Mouse (Mus musculus) embryonic facial prominence, embryonic 14.5 days (tissue): ENCODE measurements around the gene Unc13b. TPM values are rescaled to one million over a fixed set of nuclear protein-coding genes. Genes with fewer than 3 reads are reported as not detected.

Source experiments
- ATAC-seq: fragments of 200-750 bp; cut with Nextera tagmentation; 2 replicates; pipeline ENCODE4 v1.8.0; 2017; ENCODE audit warnings: low read depth, moderate number of reproducible peaks, moderate TSS enrichment
- DNase-seq: peaks from one replicate; pipeline ENCODE4 v3.0.0-alpha.2; 2015; ENCODE audit warnings: low spot score
- H3K27ac ChIP-seq: fragments of 300-500 bp; sonication (generic); replicated peaks from 2 replicates; pipeline ENCODE4 v1.5.1; 2014; ENCODE audit warnings: low read depth, mild to moderate bottlenecking, low read length, moderate library complexity
- H3K27me3 ChIP-seq: fragments of 300-500 bp; sonication (generic); replicated peaks from 2 replicates; pipeline ENCODE4 v1.6.1; 2014; ENCODE audit warnings: low read length; ENCODE audit not compliant: control insufficient read depth, insufficient read depth
- H3K36me3 ChIP-seq: fragments of 300-500 bp; sonication (generic); 2 replicates; pipeline ENCODE4 v1.6.1; 2014; ENCODE audit warnings: low read length, mixed read lengths; ENCODE audit not compliant: control insufficient read depth, insufficient read depth
- H3K4me1 ChIP-seq: fragments of 300-500 bp; sonication (generic); 2 replicates; pipeline ENCODE4 v1.6.1; 2014; ENCODE audit warnings: antibody characterized with exemption, low read length; ENCODE audit not compliant: control insufficient read depth, insufficient read depth
- H3K4me2 ChIP-seq: fragments of 300-500 bp; sonication (generic); 2 replicates; pipeline ENCODE4 v1.6.1; 2014; ENCODE audit warnings: low read depth, mild to moderate bottlenecking, low read length, moderate library complexity, mixed read lengths
- H3K4me3 ChIP-seq: fragments of 300-500 bp; sonication (generic); 2 replicates; pipeline ENCODE4 v1.5.1; 2014; ENCODE audit warnings: low read depth, mild to moderate bottlenecking, low read length
- H3K9ac ChIP-seq: fragments of 300-500 bp; sonication (generic); 2 replicates; pipeline ENCODE4 v1.6.1; 2014; ENCODE audit warnings: low read depth, mild to moderate bottlenecking, low read length, moderate library complexity, mixed read lengths
- H3K9me3 ChIP-seq: fragments of 300-500 bp; sonication (generic); 2 replicates; pipeline ENCODE4 v1.6.1; 2016; ENCODE audit warnings: low read length; ENCODE audit not compliant: control insufficient read depth
- WGBS: fragments of 180-500 bp; shearing (Covaris S2); extraction: QIAGEN DNeasy Blood & Tissue Kit; methylation state at CpG from one replicate; pipeline ENCODE4 v1.1.7; 2014; 5-methylcytosine and 5-hydroxymethylcytosine counted together
- polyA plus RNA-seq: library from polyadenylated mRNA; unstranded; fragments of >200 nt; fragmentation: Nextera tagmentation; extraction: Ambion mirVana; gene quantifications from 2 replicates; pipeline ENCODE4 v1.2.1, GENCODE M21; 2014

Unc13b gene
- polyA plus RNA-seq, 1 experiment from 2014 or later = 5.5 TPM

DNA sequence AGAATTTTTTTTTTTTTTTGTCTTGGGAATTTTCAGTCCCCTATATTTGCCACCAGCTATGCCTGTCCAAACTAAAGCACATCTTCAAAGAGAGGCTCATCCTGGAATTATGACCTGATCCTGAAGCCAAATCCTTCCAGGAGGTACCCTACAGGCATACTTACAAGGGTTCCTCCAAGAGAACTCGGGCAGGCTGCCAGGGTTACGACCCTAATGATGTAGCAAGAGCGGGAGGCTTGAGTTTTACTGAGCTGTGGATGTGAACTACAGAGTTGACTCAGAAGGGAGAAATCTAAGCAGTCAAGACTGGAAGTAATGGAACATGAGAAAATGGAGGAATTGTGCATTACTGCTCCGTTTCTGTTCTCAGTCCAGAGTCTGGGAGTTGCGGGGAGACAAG, 201.3 kb downstream of the Unc13b start:
- H3K9ac ChIP-seq = no peak overlapping the region
- ATAC-seq (no peak), DNase-seq (peak; percentile 21)
- H3K4me2 ChIP-seq = no peak overlapping the region
- no peak overlapping the region for H3K27ac ChIP-seq
- H3K27me3 ChIP-seq = no peaks in the 10 kb centered on the region
- no peak overlapping the region for H3K4me3 ChIP-seq
- H3K4me1 ChIP-seq = peaks cover 5% of the 10 kb centered on the region
- no peaks in the 10 kb centered on the region for H3K36me3 ChIP-seq
- 52% methylated on average over 5 of the region's 5 CpGs for WGBS
- H3K9me3 ChIP-seq = no peaks in the 10 kb centered on the region

DNA sequence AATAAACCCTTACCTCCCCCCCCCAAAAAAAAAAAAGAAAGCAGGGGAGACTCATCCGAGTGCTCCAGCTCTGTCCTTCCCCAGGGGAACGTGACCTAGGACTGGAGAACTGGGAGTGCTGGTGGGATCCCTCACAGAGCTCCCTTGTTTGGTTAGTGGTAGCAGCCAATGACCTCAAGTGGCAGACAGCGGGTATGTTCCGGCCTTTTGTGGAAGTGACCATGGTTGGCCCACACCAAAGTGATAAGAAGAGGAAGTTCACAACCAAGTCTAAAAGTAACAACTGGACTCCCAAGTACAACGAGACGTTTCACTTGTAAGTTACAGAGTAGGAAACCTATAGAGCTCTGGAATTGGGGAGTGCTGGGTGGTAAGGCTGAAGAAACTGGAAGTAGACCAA, 204.1 kb downstream of the Unc13b start:
- Histone ChIP-seq H3K27ac (no peak overlapping the region), H3K4me3 (no peak overlapping the region), H3K4me1 (peaks cover 12% of the 10 kb centered on the region), H3K9ac (no peak overlapping the region), H3K27me3 (no peaks in the 10 kb centered on the region), H3K36me3 (no peaks in the 10 kb centered on the region), H3K4me2 (no peak overlapping the region), H3K9me3 (no peaks in the 10 kb centered on the region)
- WGBS = 92% methylated on average over 6 of the region's 6 CpGs
- ATAC-seq = no peak
- no peak for DNase-seq

GRCm38 (mm10) chr4:43266146-43266545, 207.4 kb downstream of the Unc13b start:
- Histone ChIP-seq H3K4me3 (no peak overlapping the region), H3K27me3 (no peaks in the 10 kb centered on the region), H3K4me2 (no peak overlapping the region), H3K9ac (no peak overlapping the region), H3K4me1 (peaks cover 7% of the 10 kb centered on the region; the same call in 1 of the 2 replicates), H3K9me3 (no peaks in the 10 kb centered on the region), H3K27ac (no peak overlapping the region), H3K36me3 (no peaks in the 10 kb centered on the region)
- no peak for DNase-seq
- ATAC-seq = no peak
- WGBS = 67% methylated on average over 2 of the region's 2 CpGs

DNA sequence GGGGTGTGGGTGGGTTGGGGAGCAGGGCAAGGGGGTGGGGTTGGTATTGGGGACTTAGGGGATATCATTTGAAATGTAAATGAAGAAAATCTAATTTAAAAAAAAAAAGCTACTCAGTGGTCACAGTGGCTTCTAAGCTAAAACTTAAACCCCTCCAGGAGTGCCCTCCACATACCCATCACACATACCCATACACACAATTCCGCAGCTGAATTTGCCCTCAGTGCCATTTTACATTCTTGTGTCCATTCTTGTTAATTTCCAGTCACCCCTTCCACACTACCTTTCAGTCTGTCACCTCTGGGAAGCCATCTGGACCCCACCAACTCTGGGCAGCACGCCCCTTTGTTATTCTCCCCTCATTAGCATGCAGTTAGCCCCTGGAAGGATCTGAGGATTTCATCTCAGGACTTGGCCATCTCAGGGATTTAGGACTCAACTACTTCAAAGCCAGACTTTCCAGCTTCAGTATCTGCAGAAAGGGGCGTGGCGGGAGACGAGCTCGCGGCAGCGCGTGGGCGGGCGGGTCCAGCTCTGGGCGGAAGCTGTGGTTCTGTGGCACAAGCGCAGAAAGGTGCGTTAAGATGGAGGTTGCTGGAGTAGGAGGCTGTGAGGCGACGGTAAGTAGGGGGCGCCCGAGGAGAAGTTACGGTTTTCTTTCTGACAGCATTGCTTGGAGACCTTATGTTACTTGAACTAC, 208.0 kb downstream of the Unc13b start, which contains the start of gene Atp8b5:
Gene Atp8b5 (plus strand): TSS at position 537 of the 700 bp plus-strand sequence.
- Histone ChIP-seq H3K9me3 (no peaks in the 10 kb centered on the region), H3K36me3 (no peaks in the 10 kb centered on the region), H3K4me1 (peaks cover 7% of the 10 kb centered on the region; the same call in 1 of the 2 replicates), H3K27me3 (no peaks in the 10 kb centered on the region), H3K4me2 (peak within 1 kb of the TSS; percentile 71), H3K27ac (no peak within 1 kb of the TSS), H3K4me3 (peak within 1 kb of the TSS; percentile 40), H3K9ac (peak within 1 kb of the TSS; percentile 55)
- WGBS = 2% methylated on average over 19 of the region's 19 CpGs
- peak; percentile 96 for ATAC-seq
- peak; percentile 93 for DNase-seq

DNA sequence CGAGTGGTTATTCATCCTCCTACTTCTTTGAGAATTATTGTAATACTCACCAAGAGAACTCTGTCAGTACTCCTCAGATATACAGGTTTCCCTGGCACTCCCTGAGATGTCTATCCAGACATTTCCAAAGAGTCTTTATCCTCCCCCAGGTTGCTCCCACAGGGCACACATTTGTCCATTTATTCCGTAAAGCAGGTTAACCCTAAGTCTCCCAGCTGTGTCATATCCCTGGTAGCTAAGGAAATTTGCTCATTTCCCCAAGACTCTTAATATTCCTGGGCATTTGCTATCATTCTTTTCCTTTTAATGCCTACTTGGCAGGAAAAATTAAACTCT, 208.5 kb downstream of the Unc13b start:
- Histone ChIP-seq H3K27ac (no peak overlapping the region), H3K36me3 (no peaks in the 10 kb centered on the region), H3K4me2 (peak overlapping the region; percentile 71), H3K27me3 (no peaks in the 10 kb centered on the region), H3K4me3 (peak overlapping the region; percentile 40), H3K4me1 (peaks cover 7% of the 10 kb centered on the region; the same call in 1 of the 2 replicates), H3K9ac (peak overlapping the region; percentile 55; the same call in 1 of the 2 replicates), H3K9me3 (no peaks in the 10 kb centered on the region)
- 10% methylated on average over 2 of the region's 2 CpGs for WGBS
- DNase-seq (no peak), ATAC-seq (no peak; the same call in 1 of the 2 replicates)

DNA sequence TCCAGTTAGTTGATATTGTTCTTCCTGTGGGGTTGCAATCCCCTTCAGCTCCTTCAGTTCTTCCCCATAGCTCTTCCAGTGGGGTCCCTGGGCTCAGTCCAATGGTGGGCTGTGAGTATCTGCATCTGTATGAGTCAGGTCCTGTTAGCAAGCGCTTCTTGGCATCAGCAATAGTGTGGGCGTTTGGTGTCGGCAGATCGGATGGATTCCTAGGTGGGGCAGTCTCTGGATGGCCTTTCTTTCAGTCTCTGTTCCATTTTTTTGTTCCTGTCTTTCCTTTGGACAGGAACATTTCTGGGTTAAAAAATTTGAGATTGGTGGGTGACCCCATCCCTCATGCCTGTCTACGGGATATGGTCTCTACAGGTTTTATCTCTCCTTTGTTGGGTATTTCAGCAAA, 226.7 kb downstream of the Unc13b start:
- no peaks in the 10 kb centered on the region for H3K36me3 ChIP-seq
- no peaks in the 10 kb centered on the region for H3K4me1 ChIP-seq
- H3K9ac ChIP-seq = no peak overlapping the region
- H3K4me3 ChIP-seq = no peak overlapping the region
- H3K9me3 ChIP-seq = no peaks in the 10 kb centered on the region
- H3K27ac ChIP-seq = no peak overlapping the region
- H3K27me3 ChIP-seq = no peaks in the 10 kb centered on the region
- no peak for DNase-seq
- WGBS = 90% methylated on average over 5 of the region's 5 CpGs
- no peak for ATAC-seq
- H3K4me2 ChIP-seq = no peak overlapping the region

DNA sequence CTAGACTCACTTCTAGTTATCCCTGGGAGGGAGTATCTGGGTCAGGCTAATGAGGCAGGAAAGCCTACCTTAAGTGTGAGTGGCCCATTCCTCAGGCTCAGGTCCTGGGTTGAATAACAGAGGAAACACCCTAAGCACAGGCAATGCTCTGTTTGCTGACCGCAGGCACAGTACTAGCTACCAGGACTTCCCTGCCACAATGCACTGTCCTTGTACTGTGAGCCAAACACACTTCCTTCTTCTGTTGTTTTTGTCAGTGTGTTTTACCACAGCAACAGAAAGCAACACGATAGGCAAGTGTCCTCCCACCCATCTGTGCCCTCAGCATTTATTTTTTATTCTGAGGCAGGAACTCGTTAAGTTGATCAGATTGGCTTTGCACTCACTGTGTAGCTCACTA, 228.6 kb downstream of the Unc13b start:
- 58% methylated on average over 3 of the region's 3 CpGs for WGBS
- no peak overlapping the region for H3K27ac ChIP-seq
- no peak for ATAC-seq

DNA sequence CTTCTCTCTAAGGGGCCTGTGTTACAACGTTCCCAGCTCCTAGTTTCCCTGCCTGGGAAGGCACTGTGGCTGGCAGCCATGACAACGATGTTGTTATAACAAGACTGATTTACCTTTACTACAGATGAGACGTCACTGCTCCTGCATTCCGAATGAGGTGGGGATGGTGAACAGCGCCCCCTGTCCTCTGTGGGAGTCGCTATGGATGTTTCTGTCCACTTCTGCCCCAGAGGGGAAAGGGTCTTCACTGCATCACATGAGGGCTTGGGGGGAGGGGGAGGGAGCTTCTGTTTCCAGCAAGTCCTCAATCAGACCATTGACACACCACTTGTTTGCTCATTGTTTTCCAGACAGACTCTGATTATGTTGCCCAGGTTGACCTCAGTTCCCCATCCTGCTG, 235.2 kb downstream of the Unc13b start:
- H3K27ac ChIP-seq = no peak overlapping the region
- ATAC-seq (no peak), DNase-seq (no peak)
- no peak overlapping the region for H3K4me2 ChIP-seq
- H3K4me1 ChIP-seq = no peaks in the 10 kb centered on the region
- no peak overlapping the region for H3K9ac ChIP-seq
- H3K27me3 ChIP-seq = no peaks in the 10 kb centered on the region
- H3K9me3 ChIP-seq = no peaks in the 10 kb centered on the region
- no peak overlapping the region for H3K4me3 ChIP-seq
- H3K36me3 ChIP-seq = no peaks in the 10 kb centered on the region
- 34% methylated on average over 6 of the region's 6 CpGs for WGBS

More for the DNA sequence above, 228.6 kb downstream of the Unc13b start:
- no peaks in the 10 kb centered on the region for H3K36me3 ChIP-seq
- no peak overlapping the region for H3K9ac ChIP-seq
- no peak overlapping the region for H3K4me3 ChIP-seq
- H3K4me1 ChIP-seq = no peaks in the 10 kb centered on the region
- H3K4me2 ChIP-seq = no peak overlapping the region
- no peak for DNase-seq
- H3K27me3 ChIP-seq = no peaks in the 10 kb centered on the region
- H3K9me3 ChIP-seq = no peaks in the 10 kb centered on the region

DNA sequence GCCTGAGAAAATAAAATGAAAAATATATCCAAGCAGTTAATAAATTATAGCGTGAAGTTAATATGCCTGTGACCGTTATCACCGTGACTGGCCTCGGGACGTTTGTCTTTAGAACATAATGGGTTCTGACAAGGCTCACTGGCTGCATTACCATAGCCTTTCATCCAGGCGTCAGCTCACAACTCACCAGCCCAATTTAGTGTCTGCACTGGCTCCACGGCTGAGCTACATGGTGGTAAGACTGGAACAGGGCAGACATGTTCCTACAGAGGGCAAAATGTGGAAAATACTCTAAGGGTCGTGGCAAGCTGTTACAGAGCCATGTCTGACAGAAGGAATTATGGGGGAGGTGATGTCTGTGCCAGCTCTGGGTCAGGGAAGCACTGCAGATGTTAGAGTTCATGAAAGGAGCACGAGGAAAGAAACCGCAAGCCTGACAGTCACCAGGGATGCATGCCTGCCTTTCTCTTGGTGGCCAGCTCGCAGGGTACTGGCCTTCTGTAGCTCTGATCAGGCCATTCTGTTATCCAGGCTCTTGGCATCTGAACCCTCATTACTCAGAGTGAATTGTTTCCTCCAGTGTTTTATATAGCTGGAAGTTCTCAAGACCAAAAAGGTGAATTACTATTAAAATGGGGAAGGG, 251.1 kb downstream of the Unc13b start:
- no peak for DNase-seq

More for the DNA sequence above, 251.1 kb downstream of the Unc13b start:
- no peak for ATAC-seq
- WGBS = 46% methylated on average over 11 of the region's 11 CpGs
- Histone ChIP-seq H3K36me3 (no peaks in the 10 kb centered on the region), H3K27me3 (no peaks in the 10 kb centered on the region), H3K4me1 (no peaks in the 10 kb centered on the region), H3K4me2 (no peak overlapping the region), H3K9me3 (no peaks in the 10 kb centered on the region), H3K9ac (no peak overlapping the region), H3K27ac (no peak overlapping the region), H3K4me3 (no peak overlapping the region)
